Mouse (Mus musculus): ENCODE results near the gene Tmem129. TPM values are rescaled to one million over a fixed set of nuclear protein-coding genes. Genes with fewer than 3 reads are reported as not detected.

Gene Tmem129
- total RNA-seq, 2 experiments from 2014 or later, result 25.9 to 28.5 TPM

DNA sequence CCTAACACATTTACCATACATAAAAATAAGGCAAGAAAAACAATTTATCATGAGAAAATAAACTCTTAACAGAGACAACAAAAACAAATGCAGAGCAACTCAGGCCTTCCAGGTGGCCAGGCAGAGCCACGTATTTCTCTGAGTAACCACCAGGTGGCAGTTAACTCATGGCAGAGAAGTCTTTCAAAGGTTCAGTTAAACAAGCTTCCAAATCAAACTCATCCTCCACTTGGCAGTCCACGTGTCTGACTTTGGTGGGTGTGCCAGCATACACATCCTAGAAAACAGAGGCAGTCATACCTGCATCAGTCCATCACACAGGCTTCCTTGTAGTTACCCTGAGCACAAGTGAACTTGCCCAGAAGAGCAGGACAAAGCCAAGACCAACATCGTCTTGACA lies 17.6 kb downstream of the Tmem129 start:
- DNase-seq, result peak; percentile 19 to 47

DNA sequence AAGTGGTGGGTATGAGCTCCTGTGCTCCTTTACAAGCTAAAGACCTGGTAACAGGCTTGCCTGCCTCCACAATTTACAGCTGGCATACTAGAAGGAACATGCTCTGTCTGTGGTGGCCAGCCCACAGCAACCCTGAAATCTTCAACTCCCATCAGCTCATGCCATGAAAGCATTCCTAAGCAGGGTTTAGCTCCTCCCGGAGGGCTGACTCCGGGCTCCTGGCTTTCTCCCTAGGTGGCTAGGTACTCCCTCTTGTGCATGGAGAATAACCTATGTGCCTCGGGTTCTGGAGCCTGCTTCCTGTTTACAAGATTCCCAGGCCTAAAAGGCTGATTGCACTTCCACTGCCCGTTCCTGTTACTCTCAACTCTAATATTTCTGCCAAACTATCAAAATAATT lies 19.4 kb downstream of the Tmem129 start:
- DNase-seq, result no peak

DNA sequence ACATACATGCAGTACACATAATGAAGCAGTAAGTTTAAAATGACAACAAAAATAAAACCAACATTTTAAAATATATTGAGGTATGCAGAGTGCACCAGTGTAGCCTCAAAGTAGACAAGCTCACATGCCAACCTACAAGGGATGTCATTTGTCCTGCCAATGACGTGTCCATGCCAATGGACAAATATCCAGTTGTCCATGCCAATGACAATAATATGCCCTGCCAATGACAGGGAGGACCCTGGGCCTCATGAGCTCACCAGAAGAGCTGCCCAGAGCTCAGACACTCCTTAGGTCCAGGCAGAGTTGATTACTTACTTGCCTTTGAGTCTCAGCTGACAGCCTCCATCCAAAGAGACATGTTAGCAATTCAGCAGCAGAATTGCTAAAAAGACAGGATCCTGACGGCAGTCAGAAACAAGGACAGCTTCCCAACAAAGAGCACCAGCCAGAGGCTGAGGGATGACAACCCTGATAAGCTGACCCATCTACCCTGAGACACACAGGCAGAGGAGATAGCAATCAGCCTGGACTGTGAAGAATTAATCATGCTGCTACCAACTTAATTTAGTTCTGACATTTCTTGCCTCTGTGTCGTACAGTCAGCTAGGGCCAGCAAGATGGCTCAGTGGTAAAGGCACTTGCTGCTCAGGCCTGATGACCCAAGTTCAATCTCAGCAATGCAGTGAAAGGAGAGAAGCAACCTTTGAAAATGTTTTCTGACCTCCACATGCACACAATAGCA lies 20.4 kb downstream of the Tmem129 start:
- no peak for DNase-seq

GRCm38 (mm10) chr5:33635361-33635760 lies 22.9 kb downstream of the Tmem129 start:
- no peak for DNase-seq

GRCm38 (mm10) chr5:33632526-33632925 lies 25.7 kb downstream of the Tmem129 start:
- DNase-seq, result no peak

DNA sequence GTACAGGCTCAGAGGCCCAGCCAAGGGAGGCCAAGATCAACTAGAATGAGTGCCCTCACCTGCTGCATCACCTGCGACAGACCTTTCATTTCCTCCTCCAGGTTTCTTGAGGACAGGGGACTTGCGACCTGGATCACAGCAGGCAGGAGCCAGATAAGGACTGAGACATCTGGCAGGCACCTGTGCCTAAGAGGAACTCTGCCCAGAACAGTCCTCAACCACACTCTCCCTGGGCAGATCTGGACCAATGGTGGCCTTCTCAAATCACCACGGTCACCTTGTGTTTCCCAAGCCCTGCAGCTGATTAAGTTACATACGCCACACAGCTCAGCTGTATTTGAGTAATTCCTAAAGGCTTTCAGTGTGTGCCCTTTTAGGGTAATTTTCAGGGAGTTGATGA lies 27.6 kb downstream of the Tmem129 start:
- DNase-seq, result no peak

DNA sequence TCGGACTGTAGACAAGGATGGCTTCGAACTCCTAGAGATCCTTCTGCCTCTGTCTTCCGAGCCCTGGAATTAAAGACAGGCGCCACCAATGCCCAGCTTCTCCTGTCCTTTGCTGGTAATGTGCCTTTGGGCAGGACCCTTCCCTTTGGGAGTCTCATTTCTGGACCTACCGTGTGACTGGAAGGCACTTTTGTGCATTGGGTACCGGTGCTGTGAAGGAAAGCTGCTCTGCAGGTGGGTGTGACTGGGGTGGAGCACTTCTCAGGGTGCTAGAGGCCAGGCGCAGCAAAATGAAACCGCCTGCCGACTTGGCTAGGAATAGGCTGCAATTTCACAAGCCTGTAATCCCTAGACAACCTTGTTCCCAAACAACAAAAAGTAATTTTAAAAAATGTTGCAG lies 28.2 kb downstream of the Tmem129 start:
- peak; percentile 34 to 48 for DNase-seq

DNA sequence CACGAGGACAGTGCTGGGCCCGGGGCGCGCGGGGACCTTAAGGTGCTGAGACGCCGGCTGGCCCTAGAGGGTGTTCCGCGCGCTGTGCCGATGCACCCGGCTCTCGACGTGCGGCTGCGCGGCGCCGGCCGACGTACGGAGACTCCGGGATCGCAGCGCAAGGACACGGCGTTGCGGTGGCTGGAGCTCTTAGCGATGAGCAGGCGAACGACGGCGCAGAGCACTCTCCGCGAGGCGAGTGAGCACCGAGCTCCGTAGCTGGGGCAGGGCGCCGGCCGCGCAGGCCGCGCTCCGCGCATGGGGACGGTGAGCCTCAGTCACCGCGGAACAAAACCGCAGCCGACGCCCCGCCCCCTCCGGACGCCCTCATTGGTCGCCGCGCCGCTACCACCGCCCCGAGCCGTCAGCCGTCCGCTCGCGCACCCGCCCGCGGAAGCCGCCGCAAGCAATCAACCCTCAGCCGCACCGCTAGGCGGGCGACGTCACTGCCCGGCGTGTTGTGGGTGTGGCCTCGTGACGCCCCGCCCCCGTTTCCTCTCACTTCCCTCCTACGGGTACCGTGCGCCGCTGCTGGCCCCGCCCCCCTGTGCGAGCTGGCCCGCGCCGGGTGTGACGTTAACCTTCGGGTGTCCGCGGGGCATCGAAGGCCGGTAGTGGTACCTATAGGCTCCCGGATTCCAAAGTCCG lies 28.8 kb downstream of the Tmem129 start, which contains the start of the genes Fam53a and Gm9903:
Gene Fam53a (minus strand): TSS at position 335 of the 687 bp plus-strand sequence.
Gene Gm9903 (plus strand): TSS at position 625 of the 687 bp plus-strand sequence.
- DNase-seq, result peak; percentile 100

- DNase-seq, result peak; percentile 72 to 74
Measured at GRCm38 (mm10) chr5:33628820-33629300, 29.4 kb downstream of the Tmem129 start.

DNA sequence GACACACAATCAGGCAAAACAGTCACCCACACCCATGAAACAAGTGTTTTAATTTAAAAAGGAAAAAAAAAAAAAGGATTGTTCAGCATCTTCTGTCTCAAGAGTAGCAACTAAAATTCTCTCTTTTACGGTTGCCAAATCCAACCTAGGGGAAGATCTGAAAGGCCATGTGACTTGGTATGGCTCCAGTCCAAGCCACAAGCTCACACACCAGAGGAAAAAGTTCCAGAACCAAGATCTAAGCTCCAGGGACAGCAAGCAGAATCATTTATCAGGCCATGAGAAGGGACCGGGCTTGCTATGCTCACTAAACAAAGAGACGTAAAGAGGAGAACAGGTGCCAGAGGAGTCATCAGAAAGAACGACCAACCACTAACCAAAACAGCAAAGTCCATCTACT lies 30.2 kb downstream of the Tmem129 start:
- DNase-seq, result peak; percentile 65 to 67

DNA sequence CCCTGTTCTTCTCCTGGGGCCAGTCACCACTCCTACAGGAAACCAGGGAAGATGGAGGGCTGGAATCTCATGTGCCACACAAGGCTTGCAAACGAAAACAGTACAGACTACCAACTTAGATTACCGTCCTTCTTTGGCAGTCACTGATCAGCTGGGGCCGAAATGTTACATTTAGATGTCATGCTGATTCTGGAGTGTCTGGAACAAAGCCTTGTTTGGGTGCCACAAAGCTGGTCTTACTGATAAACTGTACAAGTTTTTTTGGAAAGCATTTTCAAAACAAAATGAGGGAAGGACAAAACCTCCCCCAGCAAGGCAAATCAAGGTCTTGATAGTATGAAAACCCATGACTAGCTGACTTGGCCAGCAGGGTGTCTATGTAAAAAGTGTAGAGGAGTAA lies 34.5 kb downstream of the Tmem129 start:
- DNase-seq, result no peak

DNA sequence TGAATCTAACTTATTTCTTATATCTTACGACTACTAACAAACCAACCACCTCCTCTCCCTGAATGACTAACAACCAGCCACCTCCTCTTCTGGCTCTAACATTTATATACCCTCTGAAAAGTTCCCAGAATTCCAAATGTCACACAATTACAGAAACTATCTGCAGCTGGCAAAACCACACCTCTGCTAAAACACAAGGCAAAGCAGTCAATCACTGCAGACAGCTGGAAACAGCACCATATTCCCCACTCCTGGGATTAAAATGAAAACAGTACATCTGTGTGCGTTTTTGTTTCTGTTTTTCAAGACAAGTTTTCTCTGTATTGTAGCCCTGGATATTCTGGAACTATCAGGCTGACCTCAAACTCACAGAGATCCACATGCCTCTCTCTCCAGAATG lies 35.5 kb downstream of the Tmem129 start:
- no peak for DNase-seq

DNA sequence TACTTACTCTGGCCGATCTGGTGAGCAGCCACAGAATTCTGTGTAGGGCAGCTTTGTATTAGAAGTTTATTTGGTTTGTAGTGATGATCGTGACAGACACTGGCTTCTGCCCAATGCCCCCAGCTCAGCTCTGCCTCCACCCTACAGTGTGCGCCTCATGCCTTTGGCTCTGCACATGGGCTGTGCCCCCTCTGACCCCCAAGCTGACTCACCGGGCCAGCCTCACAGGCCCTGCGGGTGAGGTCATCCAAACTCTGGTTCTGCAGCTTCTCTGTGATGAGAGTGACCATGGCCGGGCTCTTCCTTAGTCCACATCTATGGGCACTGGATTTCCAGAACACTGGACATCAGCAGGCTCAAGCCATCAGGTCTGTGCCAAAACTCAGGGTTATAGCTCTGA lies 43.8 kb downstream of the Tmem129 start:
- DNase-seq, result peak; percentile 69 to 80

DNA sequence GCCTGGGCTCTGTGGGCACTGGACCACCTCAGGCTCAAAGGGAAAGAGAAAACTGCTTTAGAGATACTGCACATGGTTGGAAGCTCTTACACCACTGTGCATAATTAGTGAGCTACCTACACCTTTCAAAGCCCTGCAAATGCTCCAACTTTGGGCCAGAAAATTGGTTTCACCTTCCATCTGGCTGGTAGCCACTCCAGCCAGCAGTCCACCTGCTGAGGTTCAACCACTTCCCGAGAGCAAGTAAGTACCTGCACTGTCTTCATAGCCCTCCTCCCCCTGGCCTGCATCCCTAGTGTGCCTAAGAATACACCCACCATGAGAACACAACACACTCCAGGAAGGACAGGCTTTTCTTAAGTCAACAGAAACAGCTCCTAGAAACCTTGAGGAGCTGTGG lies 46.4 kb downstream of the Tmem129 start:
- DNase-seq, result no peak

DNA sequence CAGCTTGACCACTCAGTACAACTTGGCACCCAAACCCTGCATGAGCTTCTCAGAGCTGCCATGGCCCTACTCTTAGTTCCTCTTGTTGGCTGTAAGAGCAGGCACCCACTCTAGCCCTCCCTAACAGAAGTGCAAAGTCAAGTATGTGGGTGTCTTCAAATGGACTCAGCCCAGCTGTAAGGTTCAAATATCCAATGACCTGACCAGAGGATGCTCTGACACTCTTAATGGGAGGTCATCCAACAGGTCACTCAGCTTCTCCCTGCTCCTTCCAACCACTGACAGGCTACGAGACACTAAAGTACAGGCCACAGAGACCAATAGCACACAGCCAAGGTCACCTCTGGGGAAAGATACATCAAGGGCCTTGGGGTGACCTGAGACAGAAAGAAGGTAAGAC lies 49.0 kb downstream of the Tmem129 start:
- DNase-seq, result no peak

GRCm38 (mm10) chr5:33607434-33607833 lies 50.8 kb downstream of the Tmem129 start:
- no peak for DNase-seq

DNA sequence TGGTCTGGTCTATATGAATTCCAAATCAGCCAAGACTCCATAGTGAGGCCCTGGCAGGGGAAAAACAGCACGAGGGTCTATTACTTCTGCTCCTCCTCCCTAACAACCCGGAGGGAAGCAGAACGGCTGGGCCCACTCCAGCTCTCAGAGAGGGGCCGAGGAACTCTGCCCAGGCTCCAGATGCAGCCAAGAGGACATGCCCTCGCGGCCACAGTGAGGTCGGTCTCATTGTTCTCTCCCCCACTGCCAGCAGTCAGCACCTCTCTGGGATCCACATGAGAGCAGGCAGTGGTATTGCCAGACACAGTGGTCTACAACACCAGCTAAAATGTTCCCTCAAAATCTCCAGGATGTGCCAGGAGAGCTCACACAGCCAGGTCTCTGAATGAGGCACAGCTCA lies 51.6 kb downstream of the Tmem129 start:
- no peak for DNase-seq

DNA sequence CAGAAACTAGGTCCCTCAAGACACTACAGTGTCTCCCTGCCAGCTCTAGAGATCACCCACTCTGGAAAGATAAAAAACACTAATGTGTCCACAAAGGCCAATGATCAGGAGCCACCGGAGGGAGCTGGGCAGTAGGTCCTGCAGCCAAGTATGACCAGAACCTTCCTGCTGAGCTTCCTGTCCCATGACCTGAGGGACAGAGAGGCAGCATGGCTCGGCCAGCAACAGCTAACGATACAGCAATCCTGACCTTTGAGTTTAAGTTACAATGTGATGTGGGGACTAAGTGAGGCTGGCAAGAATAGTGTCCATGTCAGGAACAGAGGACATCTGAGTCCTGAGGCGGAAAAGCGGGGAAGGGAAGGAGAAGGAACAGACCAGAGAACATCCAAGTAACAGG lies 52.9 kb downstream of the Tmem129 start:
- no peak for DNase-seq

Other genes with a start within 250 kb of the Tmem129 start
- not detected for gene Nkx1-1, start 224.4 kb downstream of the Tmem129 start, total RNA-seq (2021)
- gene Fam53a, start 28.8 kb downstream of the Tmem129 start, total RNA-seq (2021), result 10 to 100 TPM; 27.5 to 28.3 TPM
- under 1 TPM; 0.30 to 0.36 TPM for gene Gm9903, start 28.5 kb downstream of the Tmem129 start, total RNA-seq (2021)
- 10 to 100 TPM; 44.8 to 47.8 TPM for gene Slbp, start 5.8 kb downstream of the Tmem129 start, total RNA-seq (2021)
- 1 to 10 TPM; 7.6 to 8.4 TPM for gene Tacc3, start 288 bp downstream of the Tmem129 start, total RNA-seq (2021)
- gene Fgfr3, start 63.3 kb upstream of the Tmem129 start, total RNA-seq (2021), result 1 to 10 TPM; 2.4 to 3.8 TPM
- gene Letm1, start 124.4 kb upstream of the Tmem129 start, total RNA-seq (2021), result 100 to 1,000 TPM; 132 to 134 TPM
- gene Nsd2, start 162.3 kb upstream of the Tmem129 start, total RNA-seq (2021), result 10 to 100 TPM; 40.9 to 55.2 TPM

Measured in adrenal gland, postnatal 36 days (tissue).